Mouse (Mus musculus): ENCODE measurements around the gene Ing3.

Gene Ing3

DNA sequence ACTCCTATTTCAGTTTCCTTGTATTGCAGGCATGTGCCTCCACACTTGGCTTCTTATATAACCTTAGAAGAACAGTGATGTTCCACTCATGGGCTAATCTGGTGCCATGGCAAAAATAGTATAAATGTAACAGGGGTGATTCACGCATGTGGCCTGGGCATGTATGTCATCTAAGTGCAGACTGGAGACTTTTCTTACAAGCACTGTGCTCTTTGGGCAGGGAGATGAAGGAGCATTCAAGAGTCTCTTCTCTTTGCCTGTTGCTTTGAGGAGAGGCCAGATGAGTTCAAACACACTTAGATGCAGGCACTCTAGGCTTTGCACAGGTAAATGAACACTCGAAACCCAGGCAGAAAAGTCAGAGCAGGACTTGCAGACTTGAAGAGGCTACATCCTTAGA lies 74.8 kb downstream of the Ing3 start:
- DNase-seq (ENCODE audit: low spot score), result no peak

Measured in yolk sac, embryonic 10.5 days (tissue).